Mouse (Mus musculus): ENCODE results near the gene Trim41. TPM values are rescaled to one million over a fixed set of nuclear protein-coding genes. Genes with fewer than 3 reads are reported as not detected.
"Not testable (repeated sequence)": the region's sequence is repeated elsewhere in the genome, so short reads cannot be mapped to it uniquely, and the experiment has no call there.

Gene Trim41
- polyA plus RNA-seq, 2 experiments from 2014 or later, result 2.0 to 3.7 TPM

DNA sequence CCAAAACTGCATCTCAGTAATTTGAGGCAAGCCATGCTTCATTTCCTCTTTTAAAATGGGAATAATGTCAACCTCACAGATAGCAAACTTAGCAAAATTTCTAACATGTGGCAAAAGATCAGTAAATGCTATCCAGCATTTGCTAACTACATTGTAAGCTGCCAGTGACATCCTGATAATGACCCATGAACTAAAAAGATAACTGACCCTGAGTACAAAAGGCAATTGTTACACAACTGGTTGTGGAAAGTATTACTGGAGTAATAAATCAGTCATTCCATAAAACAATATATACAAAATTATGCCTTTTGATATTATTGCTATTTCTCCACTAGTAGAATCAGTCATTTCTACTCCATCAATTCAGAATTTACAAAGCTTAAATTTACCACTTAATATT, 3.4 kb downstream of the Trim41 start:
- ATAC-seq, result no peak

DNA sequence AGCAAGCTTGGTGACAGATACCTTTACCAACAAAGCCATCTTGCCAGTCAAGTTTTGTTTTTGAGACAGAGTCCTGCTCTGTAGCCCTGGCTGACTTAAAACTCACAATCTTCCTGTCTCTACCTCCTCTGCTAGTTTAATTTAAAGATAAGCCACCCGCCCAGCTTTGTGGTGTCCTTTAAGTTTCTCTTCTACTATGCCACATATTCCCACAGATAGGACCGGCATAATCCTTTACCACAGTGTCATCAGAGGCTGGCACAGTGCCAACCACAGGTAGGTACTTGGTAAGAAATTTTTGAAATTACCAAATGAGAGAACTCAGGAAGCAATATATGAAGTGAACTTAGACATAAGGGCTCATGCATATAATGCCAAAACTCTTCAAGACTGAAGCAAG, 7.0 kb downstream of the Trim41 start:
- ATAC-seq, result no peak

DNA sequence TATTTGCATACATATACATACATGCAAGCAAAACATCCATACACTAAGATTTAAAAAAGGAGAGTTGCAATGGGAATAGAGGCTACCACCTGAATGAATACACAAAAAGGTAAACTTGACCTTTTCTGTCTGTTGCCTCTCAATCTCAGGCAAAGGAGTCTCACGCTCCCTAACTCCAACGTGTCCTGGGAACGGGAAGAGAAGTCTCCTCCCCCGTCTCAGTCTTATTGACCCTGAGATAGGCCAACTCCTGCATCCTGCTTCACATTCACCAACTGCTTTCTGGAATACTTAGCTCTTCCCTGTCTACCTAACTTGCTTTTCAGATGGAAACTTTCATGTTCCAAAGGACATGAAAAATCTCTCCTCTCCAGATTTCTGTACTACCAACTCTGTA, 7.7 kb downstream of the Trim41 start:
- no peak for ATAC-seq

DNA sequence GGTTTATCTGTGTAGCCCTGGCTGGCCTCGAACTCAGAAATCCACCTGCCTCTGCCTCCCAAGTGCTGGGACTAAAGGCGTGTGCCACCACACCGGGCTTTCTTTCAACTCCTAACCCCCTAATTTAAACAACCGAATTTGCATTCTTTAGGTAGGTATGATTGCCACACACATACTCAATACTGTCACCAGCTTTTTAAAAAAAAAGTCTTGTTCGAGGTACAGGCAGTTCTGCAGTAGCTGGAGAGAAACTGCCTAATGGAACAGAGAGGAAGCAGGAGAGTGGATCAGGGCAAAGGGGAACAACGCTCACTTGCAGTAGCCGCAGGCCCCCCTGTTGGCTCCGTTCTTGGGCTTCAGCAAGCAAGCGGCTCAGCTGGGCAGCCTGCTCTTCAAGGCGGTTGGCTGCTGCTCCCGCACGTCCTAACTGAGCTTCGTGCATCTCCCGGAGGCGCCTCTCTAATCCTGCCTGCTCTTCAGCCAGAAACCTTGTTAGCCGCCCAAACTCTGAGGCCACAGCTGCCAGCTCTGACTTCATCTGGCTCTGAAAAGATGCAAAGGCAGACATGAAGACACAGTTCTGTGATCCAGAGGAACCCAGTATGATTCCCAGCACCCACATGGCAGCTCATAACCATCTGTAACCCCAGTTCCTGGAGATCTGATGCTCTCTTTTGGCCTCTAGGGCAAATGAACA, 8.3 kb downstream of the Trim41 start:
- ATAC-seq, result no peak

DNA sequence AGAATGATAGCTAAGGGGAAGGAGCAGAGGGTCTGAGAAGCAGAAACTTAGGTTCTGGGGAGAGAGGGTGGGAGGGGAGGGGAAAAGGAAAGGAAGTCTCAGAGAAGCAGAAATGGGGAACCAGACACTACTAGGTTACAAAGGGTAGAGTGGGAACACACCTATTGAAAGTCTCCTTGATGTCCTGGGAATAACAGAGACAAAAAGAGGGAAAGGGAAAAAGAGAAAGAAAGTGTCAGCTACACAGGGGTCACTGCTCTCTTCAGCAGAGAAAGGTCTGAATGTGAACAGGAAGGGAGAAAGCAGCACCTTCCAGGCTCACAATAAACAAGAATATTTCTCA, 8.9 kb downstream of the Trim41 start:
- no peak for ATAC-seq

DNA sequence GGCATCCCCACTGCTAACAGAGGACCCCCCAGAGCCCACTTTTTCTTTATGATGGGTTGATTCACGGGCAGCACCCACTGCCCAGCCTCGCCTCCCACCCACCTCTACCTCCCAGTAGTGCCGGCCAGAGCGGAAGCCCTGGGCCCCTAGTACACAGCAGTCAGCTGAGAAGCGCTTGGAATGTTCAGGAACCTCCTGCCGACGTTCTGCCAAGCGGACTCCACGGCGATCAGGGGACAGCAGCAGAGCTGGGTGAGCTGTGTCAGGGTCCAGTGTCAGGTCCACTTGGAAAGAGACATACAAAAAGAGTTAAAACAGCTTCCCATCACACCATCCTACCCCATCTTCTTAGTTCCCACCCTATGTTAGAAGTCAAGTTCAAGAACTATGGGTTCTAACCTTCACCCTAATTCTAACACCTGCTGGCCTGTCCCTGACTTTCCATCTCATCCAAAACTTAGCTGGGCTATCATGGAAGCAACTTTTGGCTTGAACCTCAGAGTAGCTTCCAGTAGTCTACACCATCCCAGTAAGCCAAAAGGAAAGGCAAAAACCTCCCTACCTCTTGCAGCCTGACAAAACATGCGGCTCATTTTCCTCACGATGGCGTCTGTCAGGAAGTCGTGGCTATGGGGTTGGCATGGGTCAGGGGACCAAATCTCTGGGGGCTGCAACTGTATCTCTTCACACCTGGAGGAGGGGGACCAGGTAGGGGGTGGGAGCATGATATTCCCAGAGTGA, 9.4 kb downstream of the Trim41 start:
- ATAC-seq, result no peak

DNA sequence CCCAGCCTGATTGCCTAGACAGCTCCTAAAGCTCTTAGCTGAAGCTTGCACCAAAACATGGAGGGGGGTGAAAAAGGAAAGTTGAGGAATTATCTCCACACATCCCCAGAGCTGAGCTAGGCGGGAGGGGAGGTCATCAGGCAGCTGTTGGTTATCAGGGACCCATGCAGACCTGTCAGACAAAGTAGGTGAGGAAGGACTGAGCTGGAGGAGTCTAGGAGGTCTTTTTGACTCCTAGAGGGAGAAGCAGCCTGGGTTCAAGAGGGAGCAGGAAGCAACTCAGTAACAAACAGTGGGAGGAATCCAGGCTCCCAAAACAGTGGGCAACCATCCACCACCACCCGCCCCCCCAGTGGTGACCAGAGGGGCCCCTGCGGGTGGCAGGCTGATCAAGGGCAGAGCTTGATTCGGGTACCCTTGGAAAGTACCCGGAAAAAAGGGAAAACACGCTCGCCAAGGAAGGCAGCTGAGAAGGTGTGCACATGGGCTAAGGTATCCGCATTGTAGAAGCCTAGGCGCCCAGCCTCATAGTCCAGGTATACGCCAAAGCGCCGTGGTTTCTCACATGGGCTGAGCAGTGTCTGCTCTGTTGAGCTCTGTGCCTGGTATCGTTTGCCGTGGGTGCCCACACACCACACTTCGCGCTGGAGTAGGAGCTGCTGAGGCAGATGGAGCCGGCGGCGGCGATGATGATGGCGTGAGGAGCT, 10.1 kb downstream of the Trim41 start:
- no peak for ATAC-seq

DNA sequence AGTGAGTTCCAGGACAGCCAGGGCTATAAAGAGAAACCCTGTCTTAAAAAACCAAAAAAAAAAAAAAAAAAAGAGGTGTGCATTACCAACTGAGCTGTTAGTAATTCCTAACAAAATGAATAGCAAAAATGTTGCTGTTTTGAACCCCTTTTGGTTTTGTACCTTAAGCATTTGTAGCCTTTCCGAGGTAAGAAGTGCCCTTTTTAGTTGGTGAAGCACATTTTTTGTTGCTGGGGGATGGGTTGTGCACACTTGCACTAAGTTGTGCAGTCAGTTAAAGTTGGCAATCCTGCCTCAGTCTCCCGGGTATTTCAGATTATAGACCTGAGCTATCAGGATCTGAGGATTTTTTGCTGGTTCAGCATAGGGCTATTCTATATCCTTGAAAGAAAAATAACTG, 12.2 kb downstream of the Trim41 start:
- no peak for ATAC-seq

DNA sequence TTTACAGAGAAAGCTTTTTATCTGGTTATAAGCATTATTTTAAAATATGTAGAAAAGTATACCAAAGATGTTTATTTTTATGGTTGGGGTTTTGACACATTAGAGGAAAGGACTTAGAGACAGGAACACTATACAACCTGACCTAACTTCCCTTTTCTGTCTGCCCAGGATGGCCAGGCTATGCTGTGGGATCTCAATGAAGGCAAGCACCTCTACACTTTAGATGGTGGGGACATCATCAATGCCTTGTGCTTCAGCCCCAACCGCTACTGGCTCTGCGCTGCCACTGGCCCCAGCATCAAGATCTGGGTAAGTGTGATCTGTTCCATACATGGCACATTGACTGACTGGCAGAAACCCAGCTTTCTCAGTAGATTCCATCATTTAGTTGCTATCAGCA, 13.2 kb downstream of the Trim41 start:
- no peak for ATAC-seq

DNA sequence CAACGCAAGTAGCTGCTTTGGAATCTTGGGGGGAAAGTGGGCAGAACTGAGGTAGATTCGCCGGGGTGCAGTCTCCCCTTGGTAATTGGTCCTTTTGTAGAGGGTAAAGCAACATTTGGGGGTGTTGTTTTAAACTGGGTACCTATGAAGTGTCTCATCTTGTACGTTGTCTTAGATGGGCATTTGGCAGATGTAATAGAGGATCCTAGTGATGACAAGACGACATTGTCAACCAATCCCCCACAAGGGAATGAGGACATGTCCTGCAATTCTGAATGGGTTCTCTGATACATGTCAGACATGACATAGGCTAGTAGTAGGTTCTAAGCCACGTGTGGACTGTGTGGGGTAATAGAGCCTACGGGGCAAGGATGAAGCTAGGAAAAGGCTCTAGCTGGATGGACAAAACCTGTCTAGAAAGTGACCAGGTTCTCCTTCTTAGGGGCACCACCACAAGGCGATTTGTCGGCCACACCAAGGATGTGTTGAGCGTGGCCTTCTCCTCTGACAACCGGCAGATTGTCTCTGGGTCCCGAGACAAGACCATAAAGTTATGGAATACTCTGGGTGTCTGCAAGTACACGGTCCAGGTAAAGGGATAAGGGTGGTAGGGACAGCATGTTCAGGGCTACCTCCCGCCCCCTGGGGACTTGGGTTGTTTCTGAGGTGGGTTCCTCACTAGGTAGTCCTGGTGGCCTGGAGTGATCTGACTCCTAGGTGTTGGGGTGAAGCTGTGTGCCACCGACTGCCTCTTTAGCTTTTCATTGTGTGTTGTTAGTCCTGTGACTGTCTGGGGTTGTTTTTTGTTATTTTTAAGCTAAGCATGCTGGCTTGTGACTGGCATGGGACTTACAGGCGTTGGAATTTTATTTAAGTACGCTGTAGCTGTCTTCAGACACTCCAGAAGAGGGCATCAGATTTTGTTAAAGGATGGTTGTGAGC, 15.1 kb downstream of the Trim41 start:
- no peak for ATAC-seq

DNA sequence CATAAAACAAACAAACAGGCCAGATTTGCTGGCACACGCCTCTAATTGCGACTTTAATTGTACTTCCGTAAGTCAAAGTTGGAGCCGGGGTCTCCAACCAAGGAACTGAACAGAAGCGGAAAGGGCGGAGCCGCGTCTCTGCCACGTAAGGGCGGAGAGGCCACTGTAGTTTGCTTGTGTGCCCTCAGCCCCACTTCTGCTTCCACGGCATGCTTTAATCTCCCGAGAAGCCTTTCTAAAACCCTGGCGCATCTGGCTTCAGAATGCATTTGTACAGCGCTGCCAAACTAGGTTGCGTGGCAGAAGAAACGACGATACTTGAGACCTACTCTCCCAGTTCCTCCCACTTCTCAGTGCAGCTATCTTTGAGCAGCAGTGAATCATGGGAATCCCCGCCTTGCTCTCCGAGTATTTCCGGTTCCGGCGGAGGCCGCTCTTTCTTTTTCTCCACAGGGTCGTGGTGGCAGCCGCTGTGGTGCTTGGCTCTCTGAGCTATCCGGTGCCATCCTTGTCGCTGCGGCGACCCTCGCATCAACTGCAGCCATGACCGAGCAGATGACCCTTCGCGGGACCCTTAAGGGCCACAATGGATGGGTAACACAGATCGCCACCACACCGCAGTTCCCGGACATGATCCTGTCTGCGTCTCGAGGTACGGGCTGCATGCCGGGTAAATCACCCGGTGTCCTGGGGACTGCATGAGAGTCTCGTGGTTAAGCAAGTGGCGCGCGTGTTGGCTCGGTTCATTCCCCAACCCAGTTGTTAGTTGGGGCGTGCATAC, 17.0 kb downstream of the Trim41 start, which contains the start of gene Rack1:
Gene Rack1 (plus strand): TSS at position 412 of the 781 bp plus-strand sequence.
- peak; percentile 93 for ATAC-seq

DNA sequence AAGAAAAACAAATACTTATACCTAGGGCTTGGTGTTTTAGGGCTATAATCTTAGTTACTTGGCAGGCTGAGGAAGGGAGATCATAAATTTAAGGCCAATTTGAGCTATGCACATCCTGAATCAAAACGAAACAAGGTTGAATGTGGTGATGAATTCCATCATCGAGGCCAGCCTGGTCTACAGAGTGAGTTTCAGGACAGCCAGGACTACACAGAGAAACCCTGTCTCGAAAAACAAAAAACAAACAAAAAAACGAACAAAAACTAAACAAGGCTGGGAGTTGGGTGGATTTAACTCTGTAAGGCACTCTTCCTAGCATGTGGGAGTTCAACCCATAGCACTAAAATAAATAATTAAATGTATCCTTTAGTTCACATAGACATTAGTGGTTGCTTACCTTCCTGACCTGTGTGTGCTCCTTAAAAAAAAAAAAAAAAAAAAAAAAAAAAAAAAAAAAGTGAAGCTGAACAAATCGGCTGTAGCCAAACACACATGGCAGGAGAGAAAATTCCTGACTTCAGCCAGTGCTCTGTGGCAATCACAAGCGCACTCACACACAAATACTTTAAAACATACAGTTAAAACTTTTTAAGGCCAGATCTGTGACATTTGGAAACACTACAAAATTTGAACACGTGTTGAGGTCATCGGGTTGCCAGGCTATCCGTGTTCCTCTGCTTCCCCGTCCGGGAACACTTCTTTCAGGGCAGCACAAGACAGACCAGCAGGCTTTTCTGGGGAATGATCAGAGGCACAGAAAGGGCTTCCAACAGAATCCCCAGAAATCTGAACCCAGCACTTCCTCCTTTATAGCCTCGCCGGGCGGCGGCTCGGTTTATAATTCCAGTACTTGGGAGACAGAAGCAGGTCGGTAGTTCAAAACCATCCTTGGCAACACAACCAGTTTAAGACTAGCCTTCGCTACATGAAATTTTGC, 17.9 kb downstream of the Trim41 start:
- peak; percentile 3 for ATAC-seq

DNA sequence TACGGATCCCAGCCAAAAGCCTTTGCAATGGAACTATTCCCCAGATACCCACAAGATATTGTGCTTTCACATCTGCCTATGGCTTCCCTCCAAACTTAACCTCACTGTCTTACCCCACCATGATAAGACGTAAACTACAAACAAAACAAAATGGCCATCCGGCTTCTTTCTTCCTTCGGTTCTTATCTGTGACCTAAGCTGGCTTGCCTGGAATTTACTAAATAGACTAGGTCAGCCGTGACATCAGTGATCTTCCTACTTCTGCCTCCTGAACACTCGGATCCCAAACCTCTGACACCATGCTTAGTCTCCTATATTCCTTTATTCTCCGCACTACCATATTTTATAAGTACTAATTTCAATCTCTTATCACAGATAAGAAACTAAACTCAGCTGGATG, 18.8 kb downstream of the Trim41 start:
- ATAC-seq, result no peak

DNA sequence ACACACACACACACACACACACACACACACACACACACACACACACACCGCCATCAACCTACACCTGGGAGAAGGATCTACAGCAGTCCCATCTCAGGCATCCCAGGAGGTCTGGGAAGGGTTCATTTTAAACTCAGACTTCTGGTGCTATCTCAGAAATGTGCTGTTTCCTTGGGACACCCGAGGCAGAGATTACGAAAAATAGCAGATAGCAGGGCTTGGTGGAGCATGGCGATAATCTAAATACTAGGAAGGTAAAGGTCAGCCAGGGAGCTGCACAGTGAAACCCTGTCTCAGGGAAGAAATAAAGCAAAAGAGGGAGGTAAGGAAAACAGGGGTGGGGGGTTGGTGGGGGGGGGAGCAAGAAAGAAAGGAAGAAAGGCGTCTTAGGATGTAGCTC, 19.9 kb downstream of the Trim41 start:
- ATAC-seq, result no peak

DNA sequence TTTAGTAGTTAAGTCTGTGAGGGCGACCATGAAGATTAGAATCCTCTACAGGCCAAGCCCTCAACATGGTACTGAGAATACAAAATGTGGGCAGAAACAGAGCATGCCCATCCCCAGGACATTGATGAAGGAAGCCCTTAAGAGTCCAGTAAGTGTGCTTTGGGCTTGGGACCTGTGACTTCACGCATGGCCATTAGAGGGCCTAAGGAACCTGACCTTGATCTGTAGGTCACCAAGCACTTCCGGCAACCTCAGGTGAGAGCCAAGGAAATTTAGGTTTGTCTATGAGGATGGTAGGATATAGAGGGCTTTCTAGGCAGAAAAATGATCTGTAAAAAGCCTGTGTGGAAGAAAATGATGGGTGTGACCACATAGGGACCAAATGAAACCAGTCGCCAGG, 20.9 kb downstream of the Trim41 start:
- ATAC-seq, result no peak

DNA sequence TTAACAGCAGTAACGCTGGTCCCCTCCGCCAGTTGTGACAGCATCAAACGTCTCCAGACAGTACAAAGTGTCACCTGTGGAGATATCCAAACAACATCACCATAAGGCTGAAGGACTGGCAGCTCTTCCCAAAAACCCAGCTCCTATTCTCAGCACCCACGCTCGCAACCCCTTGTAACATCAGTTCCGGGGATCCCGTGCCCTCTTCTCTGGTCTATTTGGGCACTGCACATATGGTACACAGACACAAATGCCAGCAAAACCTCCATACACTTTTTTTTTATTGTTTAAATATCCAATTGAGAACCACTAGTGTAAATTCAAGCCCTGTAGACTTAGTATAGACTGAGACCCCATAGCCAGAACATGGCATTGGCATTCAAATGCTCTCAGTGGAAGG, 21.9 kb downstream of the Trim41 start:
- ATAC-seq, result no peak

DNA sequence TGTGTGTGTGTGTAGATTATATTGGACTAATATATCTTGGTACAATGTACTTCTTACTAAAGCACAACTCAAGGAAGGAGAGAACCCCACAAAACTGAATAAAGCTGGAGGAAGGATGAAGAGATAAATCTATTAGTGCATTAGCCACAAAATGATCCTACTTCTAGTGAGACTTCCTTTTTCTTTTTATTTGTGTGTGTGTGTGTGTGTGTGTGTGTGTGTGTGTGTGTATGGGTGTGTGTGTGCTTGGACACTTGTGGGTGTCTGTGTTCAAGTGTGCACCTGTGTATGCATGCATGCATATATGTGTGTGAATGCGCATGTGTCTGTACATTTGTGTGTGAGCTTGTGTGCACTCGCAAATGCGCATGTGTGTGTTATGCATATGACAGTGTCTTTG, 24.0 kb downstream of the Trim41 start:
- no peak for ATAC-seq

DNA sequence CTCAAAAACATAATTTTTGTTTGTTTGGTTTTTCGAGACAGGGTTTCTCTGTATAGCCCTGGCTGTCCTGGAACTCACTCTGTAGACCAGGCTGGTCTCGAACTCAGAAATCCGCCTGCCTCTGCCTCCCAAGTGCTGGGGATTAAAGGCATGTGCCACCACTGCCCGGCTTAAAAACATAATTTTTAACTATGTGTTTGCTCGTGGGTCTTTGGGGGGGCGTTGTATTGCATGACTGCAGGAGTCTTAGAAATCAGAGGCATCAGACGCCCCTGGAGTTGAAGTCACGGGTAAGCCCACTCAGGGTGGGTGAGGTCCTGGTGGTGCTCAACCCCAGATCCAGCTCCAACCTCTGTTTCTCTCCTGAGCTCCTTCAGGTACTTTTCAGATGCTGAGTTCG, 25.3 kb downstream of the Trim41 start:
- not testable (repeated sequence) for ATAC-seq

DNA sequence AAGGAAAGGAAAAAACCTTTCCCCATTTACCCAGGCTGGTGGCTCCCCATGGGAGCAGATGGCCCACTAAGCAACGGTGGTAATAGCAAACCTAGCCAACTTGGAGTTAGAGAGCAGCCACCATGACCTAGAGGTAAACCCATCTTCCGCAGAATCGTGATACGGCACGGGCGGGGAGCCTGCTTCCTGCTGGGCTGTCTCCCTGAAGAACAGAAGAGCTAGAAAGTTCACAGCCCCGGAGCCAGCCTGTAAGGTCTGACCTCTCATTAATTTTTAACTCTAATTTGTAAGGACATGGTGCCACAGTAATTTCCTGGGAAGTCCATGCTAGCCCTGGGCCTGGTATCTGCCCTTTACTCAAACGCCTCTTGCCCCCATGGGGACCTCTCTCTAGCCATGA, 26.2 kb downstream of the Trim41 start:
- ATAC-seq, result no peak

DNA sequence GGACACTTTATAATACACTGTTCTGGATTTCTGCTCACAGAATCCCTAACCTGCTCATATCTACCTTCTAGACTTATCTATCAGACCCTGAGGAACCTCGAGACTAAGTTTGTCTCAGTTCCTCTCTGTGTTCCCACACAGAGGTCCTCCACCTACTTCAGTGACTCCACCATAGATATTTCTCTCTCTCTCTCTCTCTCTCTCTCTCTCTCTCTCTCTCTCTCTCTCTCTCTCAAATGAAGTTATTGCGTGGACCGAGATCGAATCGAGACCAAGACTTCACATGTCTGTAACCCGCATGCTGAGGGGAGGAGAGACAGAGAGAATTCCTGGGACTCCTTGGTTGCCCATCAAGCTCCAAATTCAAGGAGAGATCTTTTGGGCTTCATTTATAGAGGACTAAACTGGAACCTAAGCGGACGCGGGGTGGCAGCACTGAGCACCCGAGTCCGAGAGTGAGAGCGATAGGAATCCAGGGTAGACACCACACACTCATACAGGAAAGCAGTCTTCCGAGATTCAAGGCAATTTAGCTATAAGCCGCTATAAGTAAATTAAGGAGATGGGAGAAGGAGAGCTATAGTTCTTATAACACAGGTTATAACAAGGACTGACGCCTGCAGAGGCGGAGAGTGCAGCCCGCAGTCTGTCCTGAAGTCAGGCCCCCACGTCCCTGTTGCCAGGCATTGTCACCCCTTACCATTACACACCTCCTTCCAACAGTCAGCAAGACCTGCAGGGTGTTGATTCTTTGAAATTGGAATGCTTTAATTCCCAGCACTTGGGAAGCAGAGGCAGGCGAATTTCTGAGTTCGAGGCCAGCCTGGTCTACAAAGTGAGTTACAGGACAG, 27.0 kb downstream of the Trim41 start:
- ATAC-seq, result peak; percentile 24
